Mouse (Mus musculus) brain, embryonic 14.5 days (tissue): ENCODE measurements at regions not wholly inside any gene's neighbourhood (a gene's known extent, or its start where the extent isn't known, plus 50 kb on each side); places are given as distances from the start of the nearest gene placed in this dataset.
A peak's percentile ranks its signal among the peaks of the same experiment; 100 is the strongest.

Experiments used
- DNase-seq: peaks from one replicate; pipeline ENCODE4 v3.0.0-alpha.2; 2011; ENCODE audit warnings: low read depth
- CTCF ChIP-seq: fragments of 200-500 bp; IDR thresholded peaks from 2 replicates; pipeline ENCODE4 v1.5.1; 2012; ENCODE audit warnings: inconsistent platforms, mild to moderate bottlenecking, moderate library complexity, borderline replicate concordance; ENCODE audit not compliant: insufficient read depth, insufficient read length; ENCODE audit errors: extremely low read depth
- POLR2A ChIP-seq: fragments of 200-500 bp; IDR thresholded peaks from 2 replicates; pipeline ENCODE4 v1.6.1; 2012; ENCODE audit warnings: mild to moderate bottlenecking, inconsistent platforms, borderline replicate concordance; ENCODE audit not compliant: poor library complexity, insufficient read depth, insufficient read length, severe bottlenecking; ENCODE audit errors: extremely low read depth

- DNase-seq, result no peak
- no peak for TF ChIP-seq CTCF
- TF ChIP-seq POLR2A, result no peak
Measured at GRCm38 (mm10) chr9:41817740-41818461, 306.2 kb downstream of the Sorl1 start.

GRCm38 (mm10) chr9:41815921-41816320 is 308.2 kb downstream of the Sorl1 start:
- TF ChIP-seq POLR2A (no peak), CTCF (no peak)
- no peak for DNase-seq

GRCm38 (mm10) chr9:41809291-41809690 is 314.8 kb downstream of the Sorl1 start:
- DNase-seq, result no peak
- no peak for TF ChIP-seq POLR2A

- no peak for TF ChIP-seq CTCF
- TF ChIP-seq POLR2A, result no peak
- DNase-seq, result no peak
Measured at GRCm38 (mm10) chr9:41808791-41809190, 315.3 kb downstream of the Sorl1 start.

GRCm38 (mm10) chr9:41806289-41806621 is 317.8 kb downstream of the Sorl1 start:
- TF ChIP-seq POLR2A, result no peak
- no peak for TF ChIP-seq CTCF
- DNase-seq, result no peak

GRCm38 (mm10) chr9:41805491-41806288 is 318.4 kb downstream of the Sorl1 start:
- TF ChIP-seq CTCF, result no peak
- TF ChIP-seq POLR2A, result no peak
- peak; percentile 86 for DNase-seq

GRCm38 (mm10) chr9:41804711-41805331 is 319.3 kb downstream of the Sorl1 start:
- DNase-seq, result peak; percentile 88
- TF ChIP-seq POLR2A, result no peak
- no peak for TF ChIP-seq CTCF

GRCm38 (mm10) chr9:41803680-41804460 is 320.2 kb downstream of the Sorl1 start:
- TF ChIP-seq POLR2A (no peak), CTCF (no peak)

GRCm38 (mm10) chr9:41801376-41801775 is 322.7 kb downstream of the Sorl1 start:
- TF ChIP-seq CTCF, result no peak
- no peak for TF ChIP-seq POLR2A
- no peak for DNase-seq

More at GRCm38 (mm10) chr9:41803680-41804460, 320.2 kb downstream of the Sorl1 start:
- DNase-seq, result peak; percentile 92

- TF ChIP-seq CTCF (no peak), POLR2A (no peak)
- DNase-seq, result peak; percentile 45
Measured at GRCm38 (mm10) chr9:41792830-41793213, 331.3 kb downstream of the Sorl1 start.

GRCm38 (mm10) chr9:41792173-41792829 is 331.8 kb downstream of the Sorl1 start:
- peak; percentile 82 for DNase-seq
- TF ChIP-seq POLR2A (no peak), CTCF (no peak)
